Mouse (Mus musculus) megakaryocyte-erythroid progenitor cell, adult 5-6 weeks (primary cell): ENCODE results near the gene Arf6. TPM values are rescaled to one million over a fixed set of nuclear protein-coding genes. Genes with fewer than 3 reads are reported as not detected.
A peak's percentile ranks its signal among the peaks of the same experiment; 100 is the strongest.
"Not testable (repeated sequence)": the region's sequence is repeated elsewhere in the genome, so short reads cannot be mapped to it uniquely, and the experiment has no call there.

ENCODE experiments used
- ATAC-seq: replicated peaks from 2 replicates; pipeline ENCODE4 v1.8.0; 2016; ENCODE audit warnings: mild to moderate bottlenecking, inconsistent platforms; ENCODE audit not compliant: severe bottlenecking, poor library complexity, low FRiP score, low TSS enrichment
- total RNA-seq, 2 experiments: library from RNA; stranded (forward) in 1 of 2; stranded (reverse) in 1 of 2; fragments of 200-1000, 215-1000 nt in 1 of 2; fragments of >200 nt in 1 of 2; fragmentation: Nextera tagmentation in 1 of 2; gene quantifications; 2 replicates each; pipeline ENCODE4 v1.2.3; 2014 to 2017

Gene Arf6
- total RNA-seq, 2 experiments from 2014 or later: 76.7 to 150 TPM

DNA sequence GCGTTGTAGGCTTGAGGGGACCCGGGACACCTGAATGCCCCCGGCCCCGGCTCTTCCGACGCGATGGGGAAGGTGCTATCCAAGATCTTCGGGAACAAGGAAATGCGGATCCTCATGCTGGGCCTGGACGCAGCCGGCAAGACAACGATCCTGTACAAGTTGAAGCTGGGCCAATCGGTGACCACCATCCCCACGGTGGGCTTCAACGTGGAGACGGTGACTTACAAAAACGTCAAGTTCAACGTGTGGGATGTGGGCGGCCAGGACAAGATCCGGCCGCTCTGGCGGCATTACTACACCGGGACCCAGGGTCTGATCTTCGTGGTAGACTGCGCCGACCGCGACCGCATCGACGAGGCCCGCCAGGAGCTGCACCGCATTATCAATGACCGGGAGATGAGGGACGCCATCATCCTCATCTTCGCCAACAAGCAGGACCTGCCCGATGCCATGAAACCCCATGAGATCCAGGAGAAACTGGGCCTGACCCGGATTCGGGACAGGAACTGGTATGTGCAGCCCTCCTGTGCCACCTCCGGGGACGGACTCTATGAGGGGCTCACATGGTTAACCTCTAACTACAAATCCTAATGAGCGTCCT, 881 bp downstream of the Arf6 start:
- ATAC-seq: no peak; the same call in 1 of the 2 replicates

DNA sequence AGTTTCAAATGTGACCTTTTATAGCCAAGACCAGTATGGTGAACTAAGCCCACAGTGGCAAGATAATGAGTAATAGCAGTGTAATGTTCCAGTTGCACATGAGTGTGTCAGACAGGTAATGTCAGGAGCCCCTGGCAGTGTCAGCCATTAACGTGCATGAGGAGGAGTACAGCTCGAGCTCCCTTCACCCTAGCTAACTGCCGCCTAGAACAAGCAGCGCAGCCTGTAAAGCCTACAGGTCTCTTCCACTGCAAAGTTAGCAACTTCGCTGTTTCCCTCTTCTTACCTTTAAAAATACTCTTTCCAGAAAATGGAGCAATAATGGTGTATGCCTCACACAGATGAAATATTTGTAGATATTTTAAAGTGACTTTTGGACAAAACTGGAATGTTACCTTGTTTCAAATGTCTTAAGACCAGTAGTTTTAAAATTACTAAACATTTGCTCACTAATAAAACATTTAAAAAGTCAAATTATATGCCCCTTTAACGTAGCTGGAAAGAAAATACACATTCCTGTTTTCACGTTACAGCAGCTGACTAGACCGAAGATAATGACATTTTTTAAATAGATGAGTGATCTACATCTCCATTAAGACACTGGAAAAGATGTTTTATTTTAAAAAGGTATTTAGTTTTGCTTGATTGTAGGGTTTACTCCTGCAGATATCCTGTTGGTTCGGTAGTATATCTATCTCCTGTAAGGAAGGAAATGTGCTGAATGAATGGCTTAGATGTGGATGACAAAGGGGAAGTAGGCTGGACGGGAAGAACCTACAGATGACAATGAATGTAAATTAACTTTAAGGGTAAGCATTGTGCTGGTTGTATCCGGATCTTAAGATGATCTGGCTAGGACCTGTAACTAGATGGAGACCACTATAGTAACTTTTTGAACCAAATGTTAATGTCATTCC, 2.2 kb downstream of the Arf6 start:
- no peak for ATAC-seq

DNA sequence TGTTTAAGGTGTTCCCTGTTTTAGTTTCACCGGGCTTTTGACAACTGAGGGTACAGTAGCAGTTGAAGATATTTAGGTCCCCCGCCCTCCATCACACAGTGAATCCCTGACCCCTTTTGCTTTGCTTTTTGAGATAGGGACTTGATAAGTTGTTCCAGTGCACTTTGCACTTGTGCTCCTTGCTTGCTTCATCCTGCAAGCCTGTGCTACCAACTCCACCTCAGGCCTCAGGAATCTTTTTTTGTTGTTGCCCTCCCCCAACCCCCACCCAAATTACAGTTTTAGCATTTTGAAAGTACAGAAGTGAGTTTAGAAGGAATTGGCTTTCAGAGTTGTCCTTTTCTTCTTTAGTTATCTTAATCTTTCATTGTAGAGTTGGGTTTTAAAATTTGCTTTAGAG, 4.2 kb downstream of the Arf6 start:
- no peak for ATAC-seq

DNA sequence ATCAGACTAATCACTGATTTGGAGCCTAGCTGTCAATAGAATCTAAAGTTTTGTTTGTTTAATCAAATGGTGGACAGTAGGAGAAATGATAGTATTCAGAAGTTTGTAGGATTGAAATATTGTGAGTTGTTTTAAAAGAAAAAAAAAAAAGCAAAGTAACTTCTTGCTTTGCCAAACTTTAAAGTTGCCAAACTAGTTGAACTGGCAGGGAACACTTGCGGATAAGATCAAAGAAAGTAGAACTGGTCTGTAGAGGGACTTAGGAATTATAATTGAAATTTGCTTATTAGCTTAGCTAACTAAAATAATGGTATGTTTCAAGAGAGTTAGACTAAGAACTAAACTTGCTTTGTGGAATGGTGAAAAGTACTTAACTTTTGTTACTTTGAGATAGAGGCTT, 5.2 kb downstream of the Arf6 start:
- ATAC-seq: no peak

DNA sequence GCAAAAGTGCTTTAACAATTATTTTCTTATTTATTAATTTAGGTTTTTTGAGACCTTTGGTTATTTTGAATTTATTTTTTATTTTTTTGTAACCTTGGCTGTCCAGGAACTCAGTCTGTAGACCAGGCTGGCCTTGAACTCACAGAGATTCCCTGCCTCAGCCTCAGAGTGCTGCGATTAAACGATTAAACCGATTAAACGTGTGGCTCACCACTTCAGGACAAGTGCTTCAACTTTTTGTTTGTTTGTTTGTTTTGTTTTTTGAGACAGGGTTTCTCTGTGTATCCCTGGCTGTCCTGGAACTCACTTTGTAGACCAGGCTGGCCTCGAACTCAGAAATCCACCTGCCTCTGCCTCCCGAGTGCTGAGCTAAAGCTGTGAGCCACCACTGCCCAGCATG, 5.7 kb downstream of the Arf6 start:
- ATAC-seq: not testable (repeated sequence)

DNA sequence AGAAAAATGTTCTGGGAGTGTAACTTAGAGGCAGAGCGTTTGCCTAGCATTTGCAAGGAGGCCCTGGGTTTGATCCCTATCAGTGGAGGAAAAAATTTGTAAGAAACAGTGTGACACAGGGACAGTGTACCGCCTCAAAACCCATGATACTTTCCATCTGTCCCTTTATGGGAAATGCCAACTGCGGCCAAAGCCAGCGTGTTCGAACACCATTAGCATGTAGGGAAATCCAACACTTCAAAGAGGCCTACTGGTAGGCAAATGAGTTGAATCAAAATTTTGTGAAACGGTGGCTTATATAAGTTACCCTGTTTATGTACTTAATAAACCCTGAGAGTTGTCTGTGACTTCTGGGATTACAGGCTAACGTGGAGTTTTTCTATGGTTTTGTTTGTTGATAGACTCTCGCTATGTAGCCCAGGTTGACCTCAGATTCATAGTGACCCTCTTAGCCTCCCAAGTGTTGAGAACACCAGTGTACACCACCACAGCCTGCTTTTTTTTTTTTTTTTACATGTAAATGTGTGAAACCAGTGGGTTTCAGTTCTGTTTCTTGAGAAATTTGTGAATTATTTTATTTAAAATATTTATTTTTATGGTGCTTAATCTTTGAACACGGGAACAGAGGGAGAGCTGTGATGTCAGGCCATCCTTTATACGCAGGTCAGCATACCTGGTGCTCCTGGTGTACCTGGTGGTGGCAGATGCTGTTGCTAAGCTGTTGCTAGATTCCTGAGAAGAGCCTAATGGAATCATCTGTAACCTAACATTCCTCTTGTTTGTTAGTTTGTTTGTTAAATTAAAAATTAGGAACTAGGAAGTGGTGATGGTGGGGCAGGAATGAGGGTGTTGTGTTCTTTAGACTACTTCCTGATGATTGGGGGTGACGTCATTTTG, 6.9 kb downstream of the Arf6 start:
- no peak for ATAC-seq

DNA sequence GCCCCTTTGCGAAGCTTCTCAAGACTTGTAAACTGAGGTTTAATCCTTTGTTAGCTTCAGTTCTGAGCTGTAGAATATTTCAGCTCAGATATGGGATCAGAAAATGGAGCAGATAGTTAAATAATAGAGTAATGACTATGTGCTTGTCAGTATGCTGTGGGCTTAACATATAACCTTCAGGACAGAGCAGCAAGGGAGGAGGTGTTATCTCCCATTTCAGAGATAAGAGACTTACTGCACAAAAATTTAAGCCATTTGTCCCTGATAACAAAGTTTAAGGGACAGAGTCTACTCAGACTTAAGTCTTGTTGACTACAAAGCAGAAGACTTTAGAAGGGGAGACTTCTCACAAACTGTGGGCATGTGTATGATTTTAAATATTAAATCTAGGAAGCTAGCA, 10.9 kb downstream of the Arf6 start:
- peak; percentile 69 for ATAC-seq

DNA sequence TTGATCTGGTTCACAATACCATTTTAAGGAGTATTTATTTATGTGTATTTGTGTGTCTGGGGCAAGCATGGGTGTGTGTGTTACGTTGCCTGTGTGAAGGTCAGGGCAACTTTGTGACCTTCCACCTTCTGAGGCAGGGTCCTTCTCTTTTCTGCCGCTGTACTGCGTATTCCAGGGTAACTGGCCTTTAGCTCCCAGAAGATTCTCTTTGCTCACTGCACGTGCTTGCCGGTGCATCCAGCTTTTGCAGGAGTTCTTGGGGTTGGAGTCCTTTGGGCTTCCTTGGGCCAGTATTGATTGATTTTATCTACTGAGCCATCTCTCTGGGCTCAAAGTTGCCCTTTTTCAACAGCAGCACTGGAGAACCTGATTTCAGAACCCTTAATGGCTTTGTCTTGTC, 12.7 kb downstream of the Arf6 start:
- ATAC-seq: no peak

DNA sequence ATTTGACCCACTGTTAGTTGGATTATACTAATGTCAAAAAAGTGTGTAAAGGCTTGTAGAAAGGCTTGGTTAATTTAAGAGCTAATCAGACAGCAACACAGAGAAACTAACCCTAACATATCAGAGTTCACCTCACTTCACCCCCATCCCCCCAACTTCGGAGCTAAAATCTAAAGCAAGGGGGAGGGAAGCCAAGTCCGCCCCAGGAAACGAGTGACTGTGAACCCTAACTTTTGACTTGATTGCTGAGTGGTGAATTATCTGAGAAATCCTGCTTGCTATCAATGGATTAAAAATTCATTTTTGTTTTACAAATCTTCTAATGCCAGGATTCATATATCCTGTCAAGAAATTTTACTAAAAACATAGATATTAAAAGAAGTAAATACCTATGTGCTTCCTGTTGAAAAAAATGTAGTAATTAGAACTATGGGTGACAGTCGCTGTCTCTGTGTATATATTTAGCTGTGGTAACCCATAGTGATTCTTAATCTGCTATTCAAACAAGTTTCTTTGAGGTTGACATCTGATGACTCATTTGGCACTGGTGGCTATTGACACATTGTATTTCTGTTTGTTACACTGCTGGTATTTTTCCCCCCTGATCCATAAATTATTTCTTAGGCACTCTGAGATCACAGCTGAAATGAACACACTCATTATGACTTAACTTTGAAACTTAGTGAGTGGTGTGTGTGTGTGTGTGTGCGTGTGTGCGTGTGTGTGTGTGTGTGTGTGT, 13.8 kb downstream of the Arf6 start:
- peak; percentile 53; the same call in 1 of the 2 replicates for ATAC-seq

DNA sequence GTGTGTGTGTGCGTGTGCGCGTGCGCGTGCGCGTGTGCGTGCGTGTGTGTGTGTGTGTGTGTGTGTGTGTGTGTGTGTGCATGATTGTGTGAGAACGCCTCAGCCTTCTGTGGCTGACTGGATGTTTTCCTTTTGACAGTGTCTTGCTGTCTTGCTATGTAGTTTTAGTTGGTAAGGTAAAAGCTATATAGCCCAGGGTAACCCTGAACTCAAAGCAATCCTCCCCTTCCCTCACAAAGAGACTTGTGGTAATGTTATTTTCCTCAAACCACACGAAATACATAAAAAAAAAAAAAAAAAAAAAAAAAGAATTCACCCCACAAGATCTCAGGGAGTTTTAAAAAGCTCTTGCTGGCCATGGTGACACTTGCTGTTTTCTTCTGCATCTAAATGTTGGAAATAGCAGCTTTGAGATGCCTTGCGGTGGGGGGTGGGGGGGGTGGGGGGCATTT, 14.4 kb downstream of the Arf6 start:
- not testable (repeated sequence) for ATAC-seq

DNA sequence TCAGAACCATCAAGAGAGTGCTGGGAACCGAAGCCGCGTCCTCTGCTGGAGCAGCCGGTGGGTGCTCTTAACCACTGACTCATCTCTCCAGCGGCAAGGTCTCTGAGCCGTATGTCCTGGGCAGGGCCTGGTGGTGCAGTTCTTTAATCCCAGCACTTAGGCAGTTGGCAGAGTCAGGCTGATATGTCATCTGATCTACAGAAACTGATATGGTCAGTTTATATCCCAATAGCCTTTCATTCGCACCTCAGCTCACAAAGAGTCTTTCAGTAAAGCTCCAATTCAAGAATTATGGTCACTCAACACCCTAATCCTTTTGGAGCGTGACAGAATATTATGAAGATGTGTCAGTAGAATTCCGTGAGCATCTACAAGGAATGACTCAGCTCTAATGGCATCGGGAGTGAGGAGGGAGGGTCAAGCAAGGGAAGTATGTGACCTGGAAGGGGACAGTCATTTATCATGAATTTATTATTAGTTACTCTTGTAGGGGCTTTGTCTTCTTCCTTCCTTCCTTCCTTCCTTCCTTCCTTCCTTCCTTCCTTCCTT, 16.4 kb downstream of the Arf6 start:
- no peak for ATAC-seq

DNA sequence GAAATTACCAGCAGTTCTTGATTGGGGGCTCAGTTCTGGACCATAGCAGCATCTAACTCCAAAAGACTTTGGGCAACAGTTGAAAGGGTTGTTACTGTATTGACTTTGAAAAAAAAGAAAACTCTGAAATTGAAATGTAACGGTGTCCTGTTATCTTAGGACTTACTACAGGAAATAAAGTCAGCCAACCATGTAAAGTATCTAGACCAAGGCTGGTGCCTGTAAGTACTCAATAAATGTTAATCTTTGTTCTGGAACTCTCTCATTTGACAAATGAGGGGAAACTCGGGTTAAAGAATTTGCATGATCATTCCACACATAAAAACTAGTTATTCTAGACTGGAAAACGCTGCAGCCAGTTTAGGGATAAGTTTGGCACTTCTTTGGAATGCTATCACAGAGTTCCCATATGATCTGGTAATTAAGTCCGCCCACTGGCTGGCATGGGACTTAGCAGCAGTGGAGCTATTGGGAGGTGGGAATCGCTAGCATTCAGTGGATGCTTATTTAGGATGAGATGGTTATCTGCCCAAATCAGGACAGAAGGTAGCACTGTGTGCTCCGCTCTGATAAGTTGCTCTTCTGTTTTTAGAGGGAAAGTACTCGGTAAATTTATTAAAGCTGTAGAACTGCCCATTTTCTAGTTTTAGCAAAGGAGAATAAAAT, 17.5 kb downstream of the Arf6 start:
- ATAC-seq: 0 out of 2 replicates have a peak, but pooled peaks have one; percentile 27

DNA sequence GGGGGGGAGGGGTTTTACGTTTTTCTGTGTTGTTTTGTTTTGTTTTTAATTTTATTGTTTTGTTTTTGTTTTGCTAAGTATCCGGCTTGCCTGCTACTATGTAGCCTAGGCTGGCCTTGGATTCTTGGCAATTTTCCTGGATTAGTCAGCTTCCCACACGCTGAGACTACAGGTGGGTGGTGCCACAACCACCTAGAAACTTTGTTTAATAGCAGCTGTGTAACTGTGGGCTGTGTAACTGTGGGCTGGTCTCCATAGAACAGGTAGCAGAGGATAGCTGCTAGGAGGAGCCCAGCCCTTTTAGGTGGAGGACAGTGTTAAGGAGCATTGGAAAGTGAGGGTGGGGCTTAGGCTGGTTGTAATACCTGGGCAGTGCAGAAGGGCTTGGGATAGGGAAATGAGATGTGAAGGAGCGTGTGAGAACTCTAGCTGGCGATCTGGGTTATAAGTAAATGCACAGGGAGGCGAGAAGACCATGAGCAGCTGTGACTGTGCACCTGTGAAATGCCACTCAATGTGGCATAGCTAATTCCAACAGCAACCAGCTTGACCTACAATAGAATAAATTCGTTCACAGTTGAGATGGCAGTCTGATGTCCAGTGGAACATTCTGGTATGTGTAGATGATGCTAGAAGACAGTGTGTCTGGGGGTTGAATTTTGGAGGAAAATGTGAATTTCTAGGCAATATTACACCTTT, 18.2 kb downstream of the Arf6 start:
- no peak for ATAC-seq

DNA sequence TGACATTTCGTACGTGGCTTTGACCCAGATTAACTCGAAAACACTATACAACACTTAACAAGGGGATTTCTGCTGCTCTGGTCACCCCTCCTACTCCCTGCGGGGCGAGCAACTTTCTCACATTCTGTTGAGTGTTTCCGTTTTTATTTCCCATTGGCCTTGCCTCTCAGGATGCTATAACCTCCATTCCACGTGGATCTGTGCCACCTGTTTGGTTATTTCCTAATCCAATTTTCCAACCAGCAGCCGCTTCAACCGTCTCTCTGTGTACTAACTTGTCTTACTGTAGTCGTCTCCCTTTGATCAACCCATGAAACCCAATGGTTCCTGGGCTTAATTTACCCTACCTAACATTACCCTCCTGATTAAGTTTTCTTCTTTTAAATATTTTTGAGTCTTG, 21.1 kb downstream of the Arf6 start:
- ATAC-seq: no peak

DNA sequence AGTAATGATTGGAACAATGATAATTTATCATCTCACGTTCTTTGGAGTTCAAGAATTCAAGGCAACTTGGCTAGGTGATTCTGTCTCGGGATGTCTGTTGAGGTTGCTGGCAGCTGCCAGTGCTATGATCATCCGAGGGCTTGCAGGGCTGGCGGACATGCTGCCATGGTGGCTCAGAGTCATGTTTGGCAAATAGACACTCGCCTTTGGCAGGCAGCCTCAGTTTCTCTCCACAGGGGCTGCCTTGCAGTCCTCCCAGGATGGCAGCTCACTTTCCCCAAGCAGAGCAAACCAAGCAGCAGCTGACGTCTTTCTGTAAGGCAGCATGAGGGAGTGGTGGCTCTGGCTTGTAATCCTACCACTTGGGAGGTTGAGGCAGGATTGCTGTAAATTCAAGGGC, 22.5 kb downstream of the Arf6 start:
- no peak for ATAC-seq

DNA sequence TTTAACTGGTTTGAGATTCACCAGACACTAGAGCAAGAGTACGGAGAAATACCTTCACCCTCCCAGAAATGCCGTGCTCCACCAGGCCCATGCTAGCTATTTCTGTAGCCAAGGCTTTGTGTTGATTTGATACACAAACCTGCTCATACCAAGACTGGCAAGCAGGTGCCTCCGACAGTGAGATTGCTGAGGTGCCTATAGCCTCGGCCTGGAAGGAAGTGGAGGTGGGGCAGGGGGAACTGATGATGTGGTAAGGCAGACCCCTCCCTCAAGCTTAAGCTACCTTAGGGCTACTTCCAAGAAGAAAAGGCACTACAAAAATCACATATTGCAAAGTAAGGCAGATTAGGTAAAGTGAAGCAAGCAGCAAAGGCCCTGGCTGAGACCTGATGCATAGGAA, 28.4 kb downstream of the Arf6 start:
- no peak for ATAC-seq

DNA sequence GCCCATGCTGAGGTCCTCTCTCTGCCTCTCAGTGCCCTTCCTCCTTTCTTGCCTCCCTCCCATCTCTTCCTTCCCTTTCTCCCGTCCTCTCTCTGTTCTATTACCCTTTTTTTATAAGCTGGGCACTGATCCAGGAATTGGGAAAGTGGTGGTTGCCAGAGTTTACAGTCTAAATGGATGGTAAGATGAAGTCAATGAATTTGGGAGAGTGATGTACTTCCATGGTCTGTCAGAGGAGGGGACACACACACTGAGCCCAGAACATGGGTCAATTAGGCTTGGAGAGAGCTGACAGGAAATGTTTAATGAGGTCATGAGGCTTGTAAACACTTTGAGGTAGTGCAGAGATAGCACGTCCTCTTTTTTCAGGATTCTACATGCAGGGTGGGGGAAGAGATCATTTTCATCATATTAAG, 28.9 kb downstream of the Arf6 start:
- ATAC-seq: no peak

DNA sequence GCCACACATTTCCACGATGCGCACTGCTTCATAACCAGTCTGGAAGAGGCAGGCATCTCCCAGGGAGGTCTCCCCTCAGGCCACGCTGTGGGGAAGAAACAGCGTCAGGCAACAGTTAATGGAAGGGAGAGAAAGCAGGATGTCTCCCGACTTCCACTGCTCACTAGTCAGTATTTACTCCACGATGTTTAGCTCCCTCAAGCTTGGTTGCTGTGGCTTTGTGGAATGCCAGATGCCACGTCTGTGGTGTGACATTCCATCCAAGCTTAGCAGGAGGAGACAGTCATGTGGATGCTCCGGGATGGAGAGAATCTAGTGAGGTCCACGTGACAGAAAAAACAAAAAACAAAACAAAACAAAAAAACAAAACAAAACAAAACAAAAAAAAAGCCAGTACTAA, 30.1 kb downstream of the Arf6 start:
- no peak for ATAC-seq
